Mouse (Mus musculus) bone marrow, adult 2 months (tissue): Measurements from ENCODE around the gene Bloc1s3.

Experiments
- CTCF ChIP-seq: fragments of 200-500 bp; IDR thresholded peaks from 2 replicates; pipeline ENCODE4 v1.5.1; 2011; ENCODE audit warnings: low read length, control low read depth; ENCODE audit not compliant: control insufficient read depth, insufficient read depth
- POLR2A ChIP-seq: fragments of 200-500 bp; IDR thresholded peaks from 2 replicates; pipeline ENCODE4 v1.6.1; 2011; ENCODE audit warnings: low read depth, mild to moderate bottlenecking, control low read depth, low read length, borderline replicate concordance; ENCODE audit not compliant: control insufficient read depth

DNA sequence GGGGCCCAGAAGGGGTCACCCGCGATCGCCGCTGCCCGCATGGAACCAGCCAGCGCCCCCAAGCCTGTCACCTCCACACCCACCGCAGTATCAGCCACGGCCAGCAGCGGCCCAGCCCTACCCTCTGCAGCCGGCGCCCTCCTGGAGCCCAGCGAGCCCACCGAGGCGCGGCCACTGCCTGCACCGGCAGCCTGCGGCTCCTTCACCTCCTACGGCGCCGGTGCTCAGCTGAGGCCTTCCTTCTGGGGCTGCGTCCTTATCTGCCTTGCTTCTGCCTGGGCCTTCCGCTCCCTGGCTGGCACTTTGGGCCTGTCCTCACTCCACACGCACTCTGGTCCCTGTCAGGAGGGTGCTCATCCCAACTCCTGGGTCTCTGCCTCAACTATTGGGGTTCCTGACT, 11.9 kb upstream of the Bloc1s3 start:
- TF ChIP-seq POLR2A (no peak), CTCF (no peak)
